Mouse (Mus musculus) natural killer cell, adult 2 months (primary cell): Measurements from ENCODE around the gene Myom3.
"Not testable (repeated sequence)": the region's sequence is repeated elsewhere in the genome, so short reads cannot be mapped to it uniquely, and the experiment has no call there.

ENCODE experiments used
- DNase-seq, 2 experiments: peaks; one replicate each; pipeline ENCODE4 v3.0.0; 2022; ENCODE audit warnings: low spot score in 2 of 2

Gene Myom3

DNA sequence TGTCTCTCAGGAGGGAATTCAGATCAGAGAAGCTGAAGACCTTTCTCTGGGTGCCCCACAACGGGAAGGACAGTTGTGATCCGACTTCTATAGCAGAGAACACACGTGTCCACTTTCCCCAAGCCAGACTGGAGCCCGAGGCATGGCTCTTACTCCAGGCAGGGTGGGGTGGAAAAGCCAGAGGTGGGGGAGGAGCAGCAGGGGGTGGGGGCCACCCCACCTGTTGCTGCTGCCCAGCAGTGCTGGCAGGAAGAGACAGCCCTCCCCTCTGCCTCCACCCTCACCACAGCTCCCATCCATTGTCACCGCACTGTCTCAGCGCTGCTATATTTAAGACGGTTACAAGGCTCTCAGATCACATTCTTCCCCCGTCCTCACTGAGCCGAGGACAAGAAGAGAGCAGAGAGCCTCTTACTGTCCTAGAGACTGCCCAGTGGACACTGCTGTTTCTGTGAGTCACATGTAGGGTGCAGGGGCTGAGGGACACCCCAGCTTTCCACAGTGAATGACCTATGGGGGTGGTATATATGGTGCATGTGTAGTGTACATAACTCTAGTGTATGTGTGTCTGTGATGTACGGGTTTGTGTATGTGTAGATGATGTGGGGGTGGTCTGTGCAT is at the start of gene Myom3:
TSS of gene Myom3 (plus strand) at position 360 of the 621 bp plus-strand sequence.
- no peak for DNase-seq

GRCm38 (mm10) chr4:135710392-135710791 is 49.1 kb upstream of the Myom3 start:
- DNase-seq, result no peak

GRCm38 (mm10) chr4:135714776-135715175 is 44.7 kb upstream of the Myom3 start:
- no peak for DNase-seq

- not testable (repeated sequence) for DNase-seq
Measured at GRCm38 (mm10) chr4:135716438-135716837, 43.1 kb upstream of the Myom3 start.

DNA sequence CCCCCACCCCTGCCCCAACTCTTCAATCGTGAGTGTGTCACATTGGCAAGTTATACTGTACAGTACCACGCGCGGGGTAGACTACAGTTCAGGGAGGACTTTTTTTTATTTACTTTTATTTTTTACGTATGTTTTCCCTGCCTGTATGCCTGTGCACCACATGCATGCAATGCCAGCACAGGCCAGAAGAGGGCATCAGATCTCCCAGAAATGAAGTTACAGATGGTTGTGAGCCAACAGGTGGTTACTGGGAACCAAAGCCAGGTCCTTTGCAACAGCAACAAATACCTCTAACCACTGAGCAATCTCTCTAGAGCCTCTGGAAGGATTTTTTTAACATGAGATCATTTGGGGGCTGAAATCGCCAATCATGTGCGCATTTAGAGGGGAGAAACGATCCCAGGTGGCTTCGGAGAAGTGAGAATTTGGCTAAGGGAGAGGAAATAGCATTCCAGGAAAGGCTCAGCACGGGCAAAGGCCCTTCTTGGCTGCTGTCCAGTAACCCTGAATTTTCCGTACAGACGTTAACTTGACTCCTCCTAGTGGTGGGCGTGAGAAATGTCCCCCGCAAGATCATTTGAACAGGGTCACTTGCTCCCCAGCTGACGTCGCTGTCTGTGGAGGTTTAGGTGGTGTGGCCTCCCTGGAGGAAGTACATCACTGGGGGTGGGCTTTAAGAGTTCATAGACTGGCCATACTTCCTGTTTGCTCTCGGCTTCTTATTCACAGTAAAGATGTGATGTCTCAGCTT is 36.8 kb upstream of the Myom3 start:
- DNase-seq, result no peak

DNA sequence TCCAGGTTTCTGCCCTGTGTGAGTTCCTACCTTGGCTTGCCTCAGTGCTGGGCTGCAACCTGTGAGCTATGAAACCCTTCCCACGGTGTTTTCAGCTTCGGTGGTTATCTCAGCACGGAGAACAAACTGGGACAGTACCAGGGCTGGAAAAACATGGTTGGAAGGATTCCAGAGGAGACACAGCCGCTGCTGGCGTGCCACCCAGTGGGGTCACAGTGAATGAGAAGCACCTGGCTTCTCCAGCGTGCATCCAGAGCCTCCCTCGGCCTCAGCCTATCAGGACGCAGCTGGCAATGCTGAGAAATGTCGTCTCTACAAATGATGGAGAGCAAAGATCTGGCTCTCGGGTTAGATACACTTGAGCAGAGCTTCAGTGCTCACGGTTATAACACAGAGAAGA is 33.1 kb upstream of the Myom3 start:
- DNase-seq, result no peak

DNA sequence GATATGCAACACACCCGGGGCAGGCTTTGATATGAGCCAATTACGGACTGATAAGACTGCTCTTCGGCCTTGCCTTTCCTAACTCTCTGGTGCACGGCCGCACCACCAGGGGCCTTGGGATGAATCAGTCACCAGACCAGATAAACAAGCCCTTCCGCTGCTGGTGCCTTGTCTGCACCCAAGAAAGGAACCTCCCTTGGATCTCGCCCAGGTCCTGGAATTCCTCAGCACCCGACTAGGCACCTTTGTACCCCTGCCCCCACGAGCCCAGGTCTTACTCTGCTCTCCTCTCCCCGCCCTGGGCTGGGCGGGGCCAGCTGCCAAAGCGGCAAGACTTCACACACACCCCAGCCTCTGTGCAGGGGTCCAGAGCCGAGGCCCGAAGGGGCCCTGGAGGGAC is 31.7 kb upstream of the Myom3 start, which contains the start of gene Il22ra1:
TSS of gene Il22ra1 (plus strand) at position 356 of the 400 bp plus-strand sequence.
- DNase-seq, result no peak

DNA sequence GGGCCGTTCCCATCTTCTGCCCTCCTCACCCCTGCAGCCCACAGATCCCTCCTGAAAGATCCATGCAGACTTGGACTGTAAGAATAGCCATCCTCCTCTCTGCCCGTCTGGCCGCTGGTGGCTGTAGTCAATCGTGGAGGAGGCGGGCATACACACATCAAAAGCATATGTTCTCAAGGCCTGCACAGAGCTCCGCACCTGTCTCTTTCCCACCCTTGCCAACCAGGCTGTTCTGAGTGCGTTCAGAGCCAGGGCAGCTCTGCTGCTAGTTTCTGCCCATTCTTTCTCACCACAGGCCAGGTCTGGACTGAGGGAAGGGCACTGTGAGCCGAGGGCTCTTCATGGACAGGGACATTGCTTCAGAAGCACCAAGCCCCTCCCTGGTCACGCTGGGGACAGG is 29.3 kb upstream of the Myom3 start:
- DNase-seq, result no peak

DNA sequence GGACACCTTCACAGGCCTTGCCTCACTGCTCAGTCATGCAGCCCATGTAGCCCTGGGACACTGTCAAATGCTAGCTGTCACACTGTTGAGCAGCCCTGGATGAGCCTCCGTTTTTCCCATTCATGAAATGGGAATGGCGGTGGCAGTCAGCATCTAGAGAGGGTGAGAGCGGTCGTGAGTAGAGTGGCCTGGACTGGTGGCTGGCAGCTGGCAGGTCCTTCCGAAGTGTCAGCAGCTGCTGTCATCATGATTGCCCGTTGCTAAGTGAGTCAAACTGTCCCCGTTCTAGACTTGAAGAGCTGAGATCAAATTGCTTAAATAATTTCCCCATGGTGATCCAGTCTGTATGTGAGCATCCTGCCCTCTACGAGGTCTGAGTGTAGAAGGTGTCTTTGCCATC is 28.6 kb upstream of the Myom3 start:
- DNase-seq, result no peak

- no peak for DNase-seq
Measured at GRCm38 (mm10) chr4:135733901-135734300, 25.6 kb upstream of the Myom3 start.

DNA sequence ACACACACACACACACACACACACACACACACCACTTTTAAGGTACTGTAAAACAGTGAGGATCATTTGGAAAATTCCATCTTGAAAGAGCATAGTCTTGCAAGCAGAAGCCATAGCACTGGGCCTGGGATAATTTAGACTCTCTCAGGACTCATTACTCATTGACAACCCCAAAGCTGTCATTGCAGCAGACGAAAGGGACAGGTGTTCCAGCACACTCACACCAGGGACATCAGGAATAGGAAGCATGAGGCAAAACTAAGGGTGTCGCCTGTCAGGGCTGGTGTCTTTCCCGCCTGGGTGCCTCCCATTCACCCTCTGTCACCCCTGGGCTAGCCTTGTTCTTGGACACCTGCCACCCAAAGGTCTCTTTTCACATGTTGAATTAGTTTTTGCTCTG is 22.6 kb upstream of the Myom3 start:
- no peak for DNase-seq

DNA sequence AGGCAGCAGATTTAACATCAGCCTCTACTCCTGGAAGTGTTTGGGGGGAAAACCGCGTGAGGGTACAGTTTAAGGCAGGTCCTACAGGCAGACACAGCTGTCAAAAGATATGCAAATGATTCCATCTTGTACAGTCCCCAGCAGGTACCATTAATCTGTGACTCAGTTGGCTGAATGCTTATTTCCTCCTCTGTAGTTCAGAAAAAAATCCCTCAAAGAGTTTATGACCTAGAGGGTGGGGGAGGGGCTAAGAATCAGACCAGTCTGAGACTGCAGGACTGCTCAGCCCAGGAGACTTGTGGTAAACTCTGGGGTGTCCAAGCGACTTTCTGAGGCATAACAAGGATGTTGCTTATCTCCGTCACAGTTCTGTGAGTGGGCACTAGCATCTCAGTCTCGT is 21.3 kb upstream of the Myom3 start:
- DNase-seq, result no peak

GRCm38 (mm10) chr4:135739148-135739547 is 20.4 kb upstream of the Myom3 start:
- DNase-seq, result no peak

- DNase-seq, result no peak
Measured at GRCm38 (mm10) chr4:135739672-135740071, 19.8 kb upstream of the Myom3 start.

GRCm38 (mm10) chr4:135743520-135743919 is 16.0 kb upstream of the Myom3 start:
- no peak for DNase-seq

- DNase-seq, result no peak
Measured at GRCm38 (mm10) chr4:135744726-135745448, 14.6 kb upstream of the Myom3 start.

GRCm38 (mm10) chr4:135745613-135746012 is 13.9 kb upstream of the Myom3 start:
- no peak for DNase-seq

DNA sequence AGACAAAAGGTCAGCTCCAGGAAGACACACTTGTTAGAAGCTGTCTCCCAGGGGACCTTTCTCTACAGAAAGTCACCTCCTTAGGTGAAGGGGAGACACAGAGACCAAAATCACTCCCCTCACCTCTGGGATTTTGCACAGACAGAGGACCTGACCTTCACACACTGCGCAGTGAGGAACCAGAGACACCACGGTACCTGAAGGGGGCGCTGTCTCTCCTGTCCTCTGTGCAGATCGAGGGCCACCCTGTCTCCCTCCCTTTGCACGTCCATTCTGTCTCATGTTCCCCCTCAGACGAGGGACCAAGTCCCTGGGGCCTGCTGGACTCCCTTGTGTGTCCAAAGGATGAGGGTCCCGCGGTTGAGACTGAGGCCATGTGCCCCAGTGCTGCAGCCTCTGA is 8.6 kb upstream of the Myom3 start:
- DNase-seq, result no peak

- no peak for DNase-seq
Measured at GRCm38 (mm10) chr4:135752106-135752778, 7.3 kb upstream of the Myom3 start.

GRCm38 (mm10) chr4:135752779-135753164 is 6.7 kb upstream of the Myom3 start:
- DNase-seq, result no peak

- no peak for DNase-seq
Measured at GRCm38 (mm10) chr4:135758331-135758730, 1.2 kb upstream of the Myom3 start.

DNA sequence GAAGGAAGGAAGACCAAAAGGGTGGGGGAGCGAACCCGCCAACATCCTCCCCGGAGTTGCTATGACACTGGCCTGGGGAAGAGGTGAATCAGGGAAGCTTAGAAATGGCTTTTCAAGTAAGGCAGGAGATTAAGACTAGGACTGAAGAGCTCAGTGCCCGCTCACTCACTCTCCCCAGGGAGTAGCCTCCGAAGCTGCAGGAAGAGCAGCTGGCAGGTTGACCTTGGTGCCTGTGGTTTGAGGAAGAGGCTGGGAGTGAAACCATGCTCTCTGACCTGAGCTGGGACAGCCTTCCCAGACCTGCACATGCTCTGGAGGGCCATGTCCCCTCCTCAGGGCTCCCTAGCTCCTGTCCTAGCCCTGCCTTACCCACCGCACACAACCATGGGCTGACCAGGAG is 690 bp upstream of the Myom3 start:
- no peak for DNase-seq
